Mouse (Mus musculus): ENCODE data around the gene Phldb1. TPM values are rescaled to one million over a fixed set of nuclear protein-coding genes. Genes with fewer than 3 reads are reported as not detected.

Phldb1 gene
- polyA plus RNA-seq, 1 experiment from 2014 or later = 37.6 TPM

DNA sequence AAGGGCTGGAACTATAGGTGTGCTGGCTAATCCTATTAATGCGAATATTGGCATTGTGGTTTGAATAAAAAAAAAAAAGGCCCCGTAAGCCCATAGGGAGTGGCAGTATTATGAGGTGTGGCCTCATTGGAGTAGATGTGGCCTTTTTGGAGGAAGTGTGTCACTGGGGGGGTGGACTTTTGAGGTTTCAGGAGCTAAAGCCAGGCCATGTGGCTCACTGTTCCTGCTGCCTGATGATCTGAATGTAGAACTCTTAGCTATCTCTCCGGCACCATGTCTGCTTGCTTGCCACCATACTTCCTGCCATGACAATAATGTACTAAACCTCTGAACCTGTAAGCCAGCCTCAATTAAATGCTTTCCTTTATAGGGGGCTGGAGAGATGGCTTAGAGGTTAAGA is 12.3 kb upstream of the Phldb1 start:
- no peak overlapping the region for H3K4me2 ChIP-seq (replicated peaks; ENCODE audit: low read depth, low read length)
- H3K4me3 ChIP-seq (ENCODE audit: low read length) = no peak overlapping the region
- H3K9ac ChIP-seq (replicated peaks; ENCODE audit: low read length) = no peak overlapping the region
- H3K9me3 ChIP-seq (ENCODE audit: low read length) = no peaks in the 10 kb centered on the region
- 96% methylated on average over 3 of the region's 3 CpGs for WGBS
- no peak overlapping the region for H3K27ac ChIP-seq (ENCODE audit: low read length)
- no peaks in the 10 kb centered on the region for H3K4me1 ChIP-seq (ENCODE audit: insufficient read depth, low read length)
- H3K27me3 ChIP-seq (ENCODE audit: insufficient read depth, low read length) = no peaks in the 10 kb centered on the region
- ATAC-seq (ENCODE audit: low FRiP score, low TSS enrichment) = no peak
- H3K36me3 ChIP-seq (ENCODE audit: insufficient read depth, low read length) = peaks cover 76% of the 10 kb centered on the region

DNA sequence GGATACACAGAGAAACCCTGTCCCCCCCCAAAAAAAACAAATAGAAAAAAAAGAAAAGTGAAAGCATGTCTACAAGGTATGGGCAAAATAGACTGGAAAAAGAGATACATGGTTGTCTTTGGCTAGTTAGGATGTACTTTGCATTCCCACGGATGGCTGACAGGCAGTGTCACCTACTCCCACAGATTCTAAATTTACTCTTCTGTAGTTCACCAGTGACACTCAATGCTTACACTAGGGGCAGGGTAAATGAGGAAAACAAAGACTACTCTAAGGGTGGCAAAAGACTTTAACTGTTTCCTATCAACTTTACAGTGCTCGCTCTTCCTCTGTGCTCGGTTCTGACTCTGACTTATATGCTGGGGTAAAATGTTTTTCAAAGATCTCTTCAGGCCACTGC is 11.7 kb upstream of the Phldb1 start:
- Histone ChIP-seq H3K27ac (ENCODE audit: low read length) (no peak overlapping the region), H3K4me2 (replicated peaks; ENCODE audit: low read depth, low read length) (no peak overlapping the region), H3K36me3 (ENCODE audit: insufficient read depth, low read length) (peaks cover 73% of the 10 kb centered on the region), H3K4me3 (ENCODE audit: low read length) (no peak overlapping the region), H3K4me1 (ENCODE audit: insufficient read depth, low read length) (no peaks in the 10 kb centered on the region), H3K9ac (replicated peaks; ENCODE audit: low read length) (no peak overlapping the region), H3K9me3 (ENCODE audit: low read length) (no peaks in the 10 kb centered on the region), H3K27me3 (ENCODE audit: insufficient read depth, low read length) (no peaks in the 10 kb centered on the region)
- 60% methylated on average over 3 of the region's 3 CpGs for WGBS
- ATAC-seq (ENCODE audit: low FRiP score, low TSS enrichment) = no peak

DNA sequence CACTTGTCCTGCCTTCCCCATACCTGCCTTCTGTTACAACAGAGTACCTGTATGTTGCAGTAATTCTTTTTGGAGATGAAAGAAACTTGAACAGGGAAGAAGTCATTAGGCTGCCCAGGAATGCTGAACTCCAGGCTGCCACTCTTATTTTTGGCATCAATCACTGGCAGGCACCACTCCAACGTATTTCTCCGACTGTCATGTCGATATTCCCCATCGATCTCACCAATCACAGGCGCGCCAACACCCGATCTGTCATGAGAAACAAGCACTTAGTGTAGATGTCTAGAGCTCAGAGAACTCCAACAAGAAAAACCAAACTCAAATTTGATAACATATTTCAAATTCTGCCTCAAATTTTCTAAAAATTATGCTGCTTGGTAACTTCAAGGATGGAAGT is 10.4 kb upstream of the Phldb1 start:
- Histone ChIP-seq H3K4me2 (replicated peaks; ENCODE audit: low read depth, low read length) (no peak overlapping the region), H3K27ac (ENCODE audit: low read length) (no peak overlapping the region), H3K36me3 (ENCODE audit: insufficient read depth, low read length) (peaks cover 67% of the 10 kb centered on the region), H3K4me3 (ENCODE audit: low read length) (no peak overlapping the region), H3K4me1 (ENCODE audit: insufficient read depth, low read length) (no peaks in the 10 kb centered on the region), H3K27me3 (ENCODE audit: insufficient read depth, low read length) (no peaks in the 10 kb centered on the region), H3K9ac (replicated peaks; ENCODE audit: low read length) (no peak overlapping the region), H3K9me3 (ENCODE audit: low read length) (no peaks in the 10 kb centered on the region)
- WGBS = 98% methylated on average over 7 of the region's 7 CpGs
- no peak for ATAC-seq (ENCODE audit: low FRiP score, low TSS enrichment)

DNA sequence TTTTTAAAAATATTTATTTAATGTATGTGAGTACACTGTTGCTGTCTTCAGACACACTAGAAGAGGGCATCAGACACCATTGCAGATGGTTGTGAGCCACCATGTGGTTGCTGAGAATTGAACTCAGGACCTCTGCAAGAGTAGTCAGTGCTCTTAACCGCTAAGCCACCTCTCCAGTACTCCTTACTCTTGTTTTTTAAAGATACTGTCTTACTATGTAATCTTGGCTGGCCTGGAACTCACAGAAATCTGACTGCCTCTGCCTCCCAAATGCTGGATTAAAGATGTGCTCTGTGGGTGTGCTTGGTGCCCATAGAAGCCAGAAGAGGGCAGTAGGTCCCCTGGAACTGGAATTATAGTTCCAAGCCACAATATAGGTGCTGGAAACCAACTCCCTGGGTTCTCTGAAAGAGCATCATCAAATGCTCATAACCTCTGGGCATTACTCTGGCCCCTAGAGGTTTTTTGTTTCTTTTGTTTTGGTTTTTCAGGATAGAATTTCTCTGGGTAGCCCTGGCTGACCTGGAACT is 5.7 kb upstream of the Phldb1 start:
- no peak for ATAC-seq (ENCODE audit: low FRiP score, low TSS enrichment)
- H3K36me3 ChIP-seq (ENCODE audit: insufficient read depth, low read length) = peaks cover 37% of the 10 kb centered on the region
- 88% methylated on average over 1 of the region's 1 CpGs for WGBS

DNA sequence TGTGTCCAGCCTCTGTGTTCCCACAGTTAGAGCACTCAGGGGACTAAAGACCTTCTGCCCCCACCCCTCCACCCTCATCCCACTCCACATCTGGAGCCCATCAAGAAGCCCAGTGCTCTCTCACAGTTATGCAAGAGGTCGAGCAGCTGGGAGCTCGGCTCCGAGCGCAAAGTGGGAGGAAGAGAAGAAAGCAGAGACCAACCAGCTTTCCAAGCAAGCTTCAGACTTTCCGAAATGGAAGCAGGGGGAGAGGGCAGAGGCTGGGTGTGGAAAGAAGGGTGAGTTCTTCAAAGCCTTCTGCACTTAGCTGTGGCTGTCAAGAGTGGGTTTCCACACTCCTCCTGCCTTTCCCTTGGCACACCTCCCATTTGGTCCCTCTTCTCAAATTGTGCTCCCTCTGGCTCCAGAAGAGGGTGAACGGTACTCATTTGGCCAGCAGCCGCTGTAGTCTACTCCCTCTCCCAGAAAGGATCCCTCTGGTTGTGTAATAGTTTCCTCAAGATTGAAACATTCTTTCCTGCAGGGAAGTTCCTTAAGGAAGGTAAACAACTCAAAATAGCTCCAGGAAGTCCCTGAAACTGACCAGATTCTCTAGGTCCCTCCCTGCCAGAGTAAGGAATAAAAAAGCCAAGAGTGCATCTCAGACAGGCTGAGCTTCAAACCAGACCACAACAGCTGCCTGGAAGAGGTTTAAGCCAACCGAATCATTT is 2.4 kb upstream of the Phldb1 start:
- Histone ChIP-seq H3K4me3 (ENCODE audit: low read length) (no peak overlapping the region), H3K9ac (replicated peaks; ENCODE audit: low read length) (0 out of 2 replicates have a peak overlapping the region, but pooled peaks have one; percentile 1), H3K4me2 (replicated peaks; ENCODE audit: low read depth, low read length) (peak overlapping the region; percentile 24; the same call in 1 of the 2 replicates), H3K9me3 (ENCODE audit: low read length) (no peaks in the 10 kb centered on the region; the same call in 1 of the 2 replicates), H3K36me3 (ENCODE audit: insufficient read depth, low read length) (peaks cover 10% of the 10 kb centered on the region), H3K4me1 (ENCODE audit: insufficient read depth, low read length) (peaks cover 38% of the 10 kb centered on the region), H3K27ac (ENCODE audit: low read length) (peak overlapping the region; percentile 95), H3K27me3 (ENCODE audit: insufficient read depth, low read length) (no peaks in the 10 kb centered on the region)
- peak; percentile 21; the same call in 1 of the 2 replicates for ATAC-seq (ENCODE audit: low FRiP score, low TSS enrichment)
- WGBS = 24% methylated on average over 8 of the region's 8 CpGs

More for the DNA sequence above, 5.7 kb upstream of the Phldb1 start:
- no peak overlapping the region for H3K4me3 ChIP-seq (ENCODE audit: low read length)
- no peaks in the 10 kb centered on the region for H3K27me3 ChIP-seq (ENCODE audit: insufficient read depth, low read length)
- H3K27ac ChIP-seq (ENCODE audit: low read length) = no peak overlapping the region
- no peak overlapping the region for H3K4me2 ChIP-seq (replicated peaks; ENCODE audit: low read depth, low read length)
- H3K9me3 ChIP-seq (ENCODE audit: low read length) = no peaks in the 10 kb centered on the region; the same call in 1 of the 2 replicates
- no peak overlapping the region for H3K9ac ChIP-seq (replicated peaks; ENCODE audit: low read length)
- H3K4me1 ChIP-seq (ENCODE audit: insufficient read depth, low read length) = peaks cover 18% of the 10 kb centered on the region

DNA sequence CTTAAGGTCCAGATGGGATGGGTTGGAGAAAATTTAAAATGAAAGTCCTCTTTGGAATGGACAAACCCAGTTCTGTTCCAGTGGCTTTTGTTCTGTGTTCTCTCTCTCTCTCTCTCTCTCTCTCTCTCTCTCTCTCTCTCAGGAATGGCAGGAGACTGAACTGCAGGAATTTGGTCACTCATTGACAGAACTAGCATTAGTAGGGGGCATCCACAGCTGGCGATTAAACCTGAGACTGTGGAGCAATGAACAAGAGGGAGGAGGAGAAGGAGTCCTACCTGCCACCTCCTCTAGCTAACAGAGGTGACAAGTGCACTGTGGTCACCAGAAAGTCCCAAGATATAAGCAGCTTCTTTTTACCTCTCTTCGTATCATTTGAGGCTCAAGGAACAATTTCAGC is 1.3 kb upstream of the Phldb1 start:
- WGBS = 52% methylated on average over 2 of the region's 2 CpGs
- no peak overlapping the region for H3K4me3 ChIP-seq (ENCODE audit: low read length)
- peak; percentile 12; the same call in 1 of the 2 replicates for ATAC-seq (ENCODE audit: low FRiP score, low TSS enrichment)

DNA sequence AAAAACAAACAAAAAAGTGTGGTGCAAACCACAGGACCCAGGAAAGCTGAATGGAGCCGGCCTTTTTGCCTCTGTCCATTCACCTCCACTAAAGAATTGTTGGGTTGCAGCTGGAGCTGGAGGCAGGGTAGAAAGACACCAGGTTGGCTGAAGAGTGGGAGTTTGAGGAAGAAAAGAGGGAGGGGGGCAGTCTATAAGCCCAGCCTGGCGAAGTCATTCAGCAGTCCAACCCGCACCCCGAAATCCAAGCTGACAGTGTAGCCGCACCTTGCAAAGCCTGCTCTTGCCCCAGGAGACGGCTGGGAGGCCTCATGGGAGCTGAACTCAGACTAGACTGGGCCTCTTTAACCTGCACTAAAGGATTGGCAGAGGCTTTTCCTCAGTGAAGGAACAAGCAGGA is 888 bp upstream of the Phldb1 start:
- Histone ChIP-seq H3K4me1 (ENCODE audit: insufficient read depth, low read length) (peaks cover 38% of the 10 kb centered on the region), H3K9me3 (ENCODE audit: low read length) (no peaks in the 10 kb centered on the region; the same call in 1 of the 2 replicates), H3K27me3 (ENCODE audit: insufficient read depth, low read length) (no peaks in the 10 kb centered on the region), H3K27ac (ENCODE audit: low read length) (peak overlapping the region; percentile 95), H3K4me3 (ENCODE audit: low read length) (no peak overlapping the region), H3K36me3 (ENCODE audit: insufficient read depth, low read length) (no peaks in the 10 kb centered on the region), H3K9ac (replicated peaks; ENCODE audit: low read length) (peak overlapping the region; percentile 44; the same call in 1 of the 2 replicates), H3K4me2 (replicated peaks; ENCODE audit: low read depth, low read length) (no peak overlapping the region; the same call in 1 of the 2 replicates)
- ATAC-seq (ENCODE audit: low FRiP score, low TSS enrichment) = no peak
- 56% methylated on average over 6 of the region's 6 CpGs for WGBS

More for the DNA sequence above, 1.3 kb upstream of the Phldb1 start:
- Histone ChIP-seq H3K4me1 (ENCODE audit: insufficient read depth, low read length) (peaks cover 38% of the 10 kb centered on the region), H3K9me3 (ENCODE audit: low read length) (no peaks in the 10 kb centered on the region; the same call in 1 of the 2 replicates), H3K27me3 (ENCODE audit: insufficient read depth, low read length) (no peaks in the 10 kb centered on the region), H3K4me2 (replicated peaks; ENCODE audit: low read depth, low read length) (no peak overlapping the region; the same call in 1 of the 2 replicates), H3K27ac (ENCODE audit: low read length) (peak overlapping the region; percentile 95), H3K9ac (replicated peaks; ENCODE audit: low read length) (peak overlapping the region; percentile 44; the same call in 1 of the 2 replicates), H3K36me3 (ENCODE audit: insufficient read depth, low read length) (peaks cover 4% of the 10 kb centered on the region; the same call in 1 of the 2 replicates)

DNA sequence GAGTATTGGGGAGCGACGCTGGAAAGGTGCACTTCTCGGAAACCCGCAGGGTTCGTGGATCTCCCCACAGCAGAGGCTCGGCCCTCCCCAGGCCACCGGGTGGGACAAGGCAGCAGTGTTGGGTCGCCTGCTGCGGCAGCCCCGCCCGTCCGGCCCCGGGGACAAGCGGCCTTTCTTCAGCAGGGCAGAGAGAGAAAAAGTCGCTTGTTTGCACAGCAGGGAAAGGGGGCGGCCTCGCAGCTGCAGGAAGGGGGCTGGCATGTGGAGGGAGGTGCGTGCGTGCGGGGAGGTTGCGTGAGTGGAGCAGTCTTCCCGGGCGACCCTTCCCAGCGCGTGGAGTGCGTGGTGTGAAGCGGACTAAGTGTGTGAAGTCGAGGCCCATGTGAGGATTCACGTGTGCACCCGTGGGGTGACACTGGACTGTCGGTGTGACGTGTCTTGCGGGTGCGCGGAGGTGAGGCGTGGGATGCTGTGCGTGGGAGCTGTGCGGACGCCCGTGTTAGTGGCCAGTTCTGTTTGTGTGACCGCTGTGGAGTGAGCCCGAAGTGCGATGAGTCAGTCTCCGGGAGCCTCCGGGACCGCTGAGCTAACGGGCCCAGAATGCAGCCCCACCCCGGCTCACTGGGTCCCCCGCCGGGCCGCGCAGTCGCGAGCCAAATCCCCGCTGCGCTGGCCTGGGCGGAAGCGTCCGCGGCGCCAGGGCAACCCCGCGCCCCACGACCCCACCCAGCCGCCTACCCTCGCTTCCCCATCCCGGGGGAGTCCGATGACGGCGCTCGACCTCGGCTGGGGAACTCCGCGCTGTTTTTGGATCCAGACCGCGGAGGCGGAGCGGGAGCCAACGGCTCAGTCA is 1.1 kb downstream of the Phldb1 start:
- WGBS = under 1% methylated on average over 76 of the region's 79 CpGs
- Histone ChIP-seq H3K4me3 (ENCODE audit: low read length) (peak overlapping the region; percentile 75), H3K9me3 (ENCODE audit: low read length) (no peaks in the 10 kb centered on the region), H3K4me1 (ENCODE audit: insufficient read depth, low read length) (peaks cover 39% of the 10 kb centered on the region), H3K27ac (ENCODE audit: low read length) (peak overlapping the region; percentile 95), H3K27me3 (ENCODE audit: insufficient read depth, low read length) (no peaks in the 10 kb centered on the region), H3K4me2 (replicated peaks; ENCODE audit: low read depth, low read length) (peak overlapping the region; percentile 99), H3K36me3 (ENCODE audit: insufficient read depth, low read length) (no peaks in the 10 kb centered on the region), H3K9ac (replicated peaks; ENCODE audit: low read length) (peak overlapping the region; percentile 80)
- ATAC-seq (ENCODE audit: low FRiP score, low TSS enrichment) = peak; percentile 23

DNA sequence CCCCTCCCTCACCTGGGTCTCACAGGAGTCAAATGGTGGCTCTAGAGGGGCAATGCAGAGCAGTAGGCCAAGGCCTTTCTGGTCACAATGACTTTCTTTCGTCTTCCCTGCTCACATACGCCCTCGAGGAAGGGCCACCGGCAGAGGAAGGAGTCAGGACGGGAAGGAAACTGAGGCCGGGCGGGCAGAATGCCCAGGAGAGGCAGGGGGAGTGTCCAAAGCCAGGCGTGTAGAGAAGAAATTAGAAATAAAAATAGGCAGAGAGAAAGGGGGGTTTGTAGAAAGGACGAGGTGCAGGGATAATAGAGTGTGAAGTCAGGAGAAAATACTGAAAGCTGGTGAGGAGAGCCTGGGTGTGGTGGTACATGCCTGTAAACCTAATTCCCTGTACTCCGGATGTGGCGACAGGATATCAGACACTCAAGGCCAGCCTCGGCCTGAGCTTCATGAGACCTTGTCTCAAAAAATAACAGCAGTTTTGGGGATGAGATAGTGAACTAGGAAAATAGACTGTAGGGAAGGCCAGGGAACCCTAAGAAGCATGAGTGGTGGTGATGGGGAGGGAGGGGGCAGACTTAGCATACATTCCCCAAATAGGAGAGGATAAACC is 2.0 kb downstream of the Phldb1 start:
- Histone ChIP-seq H3K4me1 (ENCODE audit: insufficient read depth, low read length) (peaks cover 46% of the 10 kb centered on the region), H3K9me3 (ENCODE audit: low read length) (no peaks in the 10 kb centered on the region), H3K27me3 (ENCODE audit: insufficient read depth, low read length) (no peaks in the 10 kb centered on the region), H3K36me3 (ENCODE audit: insufficient read depth, low read length) (no peaks in the 10 kb centered on the region), H3K9ac (replicated peaks; ENCODE audit: low read length) (peak overlapping the region; percentile 80), H3K4me2 (replicated peaks; ENCODE audit: low read depth, low read length) (peak overlapping the region; percentile 99), H3K27ac (ENCODE audit: low read length) (peak overlapping the region; percentile 95), H3K4me3 (ENCODE audit: low read length) (peak overlapping the region; percentile 75)
- no peak for ATAC-seq (ENCODE audit: low FRiP score, low TSS enrichment)
- 60% methylated on average over 12 of the region's 12 CpGs for WGBS
